Mouse (Mus musculus) CH12.LX (cell line): Measurements from ENCODE around the gene Sf3a1. TPM values are rescaled to one million over a fixed set of nuclear protein-coding genes. Genes with fewer than 3 reads are reported as not detected.

Experiments
- DNase-seq: peaks from one replicate; pipeline ENCODE4 v3.0.0-alpha.2; 2013; ENCODE audit errors: extremely low read depth
- H3K27ac ChIP-seq: 2 replicates; pipeline ENCODE4 v1.5.1; 2012; ENCODE audit warnings: low read depth, mild to moderate bottlenecking, control low read depth, moderate library complexity; ENCODE audit not compliant: insufficient read depth
- H3K27me3 ChIP-seq: replicated peaks from 2 replicates; pipeline ENCODE3; 2012; ENCODE audit warnings: inconsistent platforms
- H3K36me3 ChIP-seq, 2 experiments: replicated peaks in 1 of 2; 2 replicates each; pipeline versions ENCODE3 to v1.6.1; 2012; ENCODE audit warnings: inconsistent platforms in 1 of 2, low read length in 1 of 2, mild to moderate bottlenecking in 1 of 2, mixed read lengths in 1 of 2, moderate library complexity in 1 of 2; ENCODE audit not compliant: control insufficient read depth in 1 of 2, insufficient read depth in 1 of 2
- H3K4me1 ChIP-seq, 2 experiments: 2 replicates each; pipeline ENCODE4 v1.6.1; 2012; ENCODE audit warnings: inconsistent platforms in 1 of 2, moderate library complexity in 1 of 2; ENCODE audit not compliant: insufficient read depth in 2 of 2, control insufficient read depth in 1 of 2
- H3K4me2 ChIP-seq: 2 replicates; pipeline ENCODE4 v1.6.1; 2012; ENCODE audit warnings: low read depth, mild to moderate bottlenecking, control low read depth; ENCODE audit not compliant: poor library complexity, insufficient read depth, severe bottlenecking
- H3K4me3 ChIP-seq, 3 experiments: fragments of 150-350 bp in 1 of 3; sonication (generic) in 1 of 3; replicated peaks in 1 of 3; 2 replicates each; pipeline versions ENCODE3 to v1.5.1; 2011 to 2012; ENCODE audit warnings: low read depth in 2 of 3, low read length in 2 of 3, mild to moderate bottlenecking in 2 of 3, moderate library complexity in 2 of 3, control low read depth in 1 of 3, improper control_type of control experiment in 1 of 3, inconsistent platforms in 1 of 3, mixed read lengths in 1 of 3; ENCODE audit not compliant: poor library complexity in 1 of 3
- H3K79me2 ChIP-seq: replicated peaks from 2 replicates; pipeline ENCODE4 v1.6.1; 2012; ENCODE audit warnings: mild to moderate bottlenecking, moderate library complexity; ENCODE audit not compliant: control insufficient read depth, poor library complexity, insufficient read depth, severe bottlenecking; ENCODE audit errors: extremely low read depth
- H3K9ac ChIP-seq: 2 replicates; pipeline ENCODE4 v1.6.1; 2012; ENCODE audit warnings: low read depth, mild to moderate bottlenecking, control low read depth, moderate library complexity; ENCODE audit not compliant: insufficient read depth
- H3K9me3 ChIP-seq: replicated peaks from 2 replicates; pipeline ENCODE3; 2012; ENCODE audit warnings: low read length, inconsistent platforms, mixed read lengths
- BHLHE40 ChIP-seq: IDR thresholded peaks from 2 replicates; pipeline ENCODE4 v1.6.1; 2011; ENCODE audit warnings: mild to moderate bottlenecking, low read depth, low read length, improper control_type of control experiment
- CHD1 ChIP-seq: IDR thresholded peaks from 2 replicates; pipeline ENCODE4 v1.6.1; 2012; ENCODE audit warnings: low read depth, low read length, improper control_type of control experiment, inconsistent platforms
- CTCF ChIP-seq, 2 experiments: IDR thresholded peaks in 1 of 2; conservative IDR thresholded peaks in 1 of 2; 2 replicates each; pipeline ENCODE4 v1.5.1; 2011 to 2012; ENCODE audit warnings: low read depth in 2 of 2, low read length in 2 of 2, improper control_type of control experiment in 1 of 2, inconsistent platforms in 1 of 2, mild to moderate bottlenecking in 1 of 2, moderate library complexity in 1 of 2
- IRF4 ChIP-seq: IDR thresholded peaks from 2 replicates; pipeline ENCODE4 v1.6.1; 2014; ENCODE audit warnings: low read depth, mild to moderate bottlenecking, inconsistent platforms, low read length, improper control_type of control experiment
- JUND ChIP-seq: conservative IDR thresholded peaks from 2 replicates; pipeline ENCODE4 v1.6.1; 2011; ENCODE audit warnings: low read depth, low read length, improper control_type of control experiment
- MAZ ChIP-seq: IDR thresholded peaks from 2 replicates; pipeline ENCODE4 v1.6.1; 2012; ENCODE audit warnings: low read depth, mild to moderate bottlenecking, inconsistent platforms, low read length, improper control_type of control experiment, moderate library complexity
- MXI1 ChIP-seq: IDR thresholded peaks from 2 replicates; pipeline ENCODE4 v1.6.1; 2011; ENCODE audit warnings: mild to moderate bottlenecking, low read depth, low read length, improper control_type of control experiment
- NRF1 ChIP-seq: IDR thresholded peaks from 2 replicates; pipeline ENCODE4 v1.6.1; 2014; ENCODE audit warnings: low read depth, mild to moderate bottlenecking, inconsistent platforms, low read length, improper control_type of control experiment, moderate library complexity
- PAX5 ChIP-seq: IDR thresholded peaks from 2 replicates; pipeline ENCODE4 v1.6.1; 2012; ENCODE audit warnings: low read length, inconsistent platforms, mixed read lengths
- POLR2A ChIP-seq: IDR thresholded peaks from 2 replicates; pipeline ENCODE4 v1.6.1; 2011; ENCODE audit warnings: low read depth, mild to moderate bottlenecking, improper control_type of control experiment, low read length
- POLR2AphosphoS2 ChIP-seq: IDR thresholded peaks from 2 replicates; pipeline ENCODE4 v1.6.1; 2011; ENCODE audit warnings: low read depth, low read length, improper control_type of control experiment
- RCOR1 ChIP-seq: conservative IDR thresholded peaks from 2 replicates; pipeline ENCODE4 v1.6.1; 2012; ENCODE audit warnings: low read depth, mild to moderate bottlenecking, inconsistent platforms, low read length, improper control_type of control experiment
- SIN3A ChIP-seq: IDR thresholded peaks from 2 replicates; pipeline ENCODE4 v1.6.1; 2012; ENCODE audit warnings: low read length, improper control_type of control experiment, inconsistent platforms
- TBP ChIP-seq: conservative IDR thresholded peaks from 2 replicates; pipeline ENCODE4 v1.6.1; 2011; ENCODE audit warnings: low read depth, low read length, improper control_type of control experiment
- TCF12 ChIP-seq: IDR thresholded peaks from 2 replicates; pipeline ENCODE4 v1.6.1; 2014; ENCODE audit warnings: low read depth, mild to moderate bottlenecking, inconsistent platforms, low read length, improper control_type of control experiment
- UBTF ChIP-seq: IDR thresholded peaks from 2 replicates; pipeline ENCODE4 v1.6.1; 2012; ENCODE audit warnings: low read depth, mild to moderate bottlenecking, inconsistent platforms, low read length, improper control_type of control experiment, moderate library complexity
- USF1 ChIP-seq: IDR thresholded peaks from 2 replicates; pipeline ENCODE4 v1.6.1; 2014; ENCODE audit warnings: low read depth, mild to moderate bottlenecking, inconsistent platforms, low read length, improper control_type of control experiment
- USF2 ChIP-seq: conservative IDR thresholded peaks from 2 replicates; pipeline ENCODE4 v1.6.1; 2011; ENCODE audit warnings: low read depth, low read length, improper control_type of control experiment
- dilution Hi-C: fragments of 300-500 bp; cut with MboI; formaldehyde crosslinking; loops from 2 replicates; pipeline ENCODE4 v1.14.3; 2020; ENCODE audit warnings: low sequenced_read_pairs; ENCODE audit not compliant: extremely low pct_unique_long_range_greater_than_20kb, extremely low pct_ligation_motif_present
- in situ Hi-C: fragments of 300-500 bp; cut with MboI; formaldehyde crosslinking; loops from 3 replicates; pipeline ENCODE4 v1.14.3; 2019; ENCODE audit warnings: low sequenced_read_pairs, low pct_ligation_motif_present, low pct_unique_long_range_greater_than_20kb, mixed read lengths
- polyA plus RNA-seq: library from polyadenylated mRNA; unstranded; fragments of >175 nt; gene quantifications from 2 replicates; pipeline ENCODE4 v1.2.1, GENCODE M21; 2012; ENCODE audit warnings: low read depth; ENCODE audit not compliant: insufficient read length
- total RNA-seq, 2 experiments: library from RNA; depleted of rRNA; stranded (reverse); fragments of 300-350 nt in 1 of 2; fragments of >200 nt in 1 of 2; gene quantifications; 2 replicates each; pipeline ENCODE4 v1.2.3; 2012 to 2014

The Sf3a1 gene
- total and polyA plus RNA-seq, 3 experiments, result 29.5 to 97.6 (median 46.5) TPM

- dilution Hi-C loops (no loop called here), in situ Hi-C loops (no loop called here)
- Histone ChIP-seq H3K79me2 (peaks cover 69% of the 10 kb centered on the region), H3K9me3 (no peaks in the 10 kb centered on the region), H3K27ac (no peak overlapping the region), H3K4me2 (no peak overlapping the region), H3K27me3 (no peaks in the 10 kb centered on the region), H3K4me3 (no peak overlapping the region), H3K4me1 (peaks cover 19 to 43% of the 10 kb centered on the region in 2 experiments), H3K9ac (no peak overlapping the region), H3K36me3 (peaks cover 85 to 97% of the 10 kb centered on the region in 2 experiments)
- DNase-seq, result no peak
- TF ChIP-seq USF1, result no peak
- TF ChIP-seq NRF1, result no peak
- TF ChIP-seq CHD1, result no peak
- no peak for TF ChIP-seq USF2
These were observed 6.4 kb downstream of the Sf3a1 start for GRCm38 (mm10) chr11:4166467-4167090.

- in situ Hi-C loops, result no loop called here
- H3K9me3 ChIP-seq, result no peaks in the 10 kb centered on the region
- no peak overlapping the region for H3K4me3 ChIP-seq
- no peak overlapping the region for H3K4me2 ChIP-seq
- H3K27me3 ChIP-seq, result no peaks in the 10 kb centered on the region
- no peak overlapping the region for H3K9ac ChIP-seq
- peaks cover 7% of the 10 kb centered on the region for H3K79me2 ChIP-seq
- H3K36me3 ChIP-seq, result peaks cover 96 to 99% of the 10 kb centered on the region in 2 experiments
- no peak for TF ChIP-seq IRF4
- DNase-seq, result no peak
- H3K27ac ChIP-seq, result no peak overlapping the region
- dilution Hi-C loops, result no loop called here
- H3K4me1 ChIP-seq, result no peaks in the 10 kb centered on the region
These were observed 14.4 kb downstream of the Sf3a1 start for GRCm38 (mm10) chr11:4174586-4174985.

- no peak overlapping the region for H3K27ac ChIP-seq
- DNase-seq, result no peak
- no peaks in the 10 kb centered on the region for H3K9me3 ChIP-seq
- in situ Hi-C loops, result loop anchor here (5.0 kb wide), 1 partner anchor 40 kb away; the partner anchor contains the start of gene Castor1
- H3K36me3 ChIP-seq, result peaks cover 97 to 98% of the 10 kb centered on the region in 2 experiments
- TF ChIP-seq RCOR1 (no peak), POLR2A (no peak), MAZ (no peak), POLR2AphosphoS2 (no peak), JUND (no peak), UBTF (no peak), SIN3A (no peak), USF1 (no peak), PAX5 (no peak), TBP (no peak), CHD1 (no peak), BHLHE40 (no peak), CTCF (conservative IDR thresholded peaks at IDR 0.05 in 1 of 2, IDR thresholded peaks at IDR 0.05 in 1 of 2; ENCODE audit: low read depth in 2 of 2, low read length in 2 of 2) (no peak), MXI1 (no peak), TCF12 (no peak)
- TF ChIP-seq, all 38 proteins: peak for 0
- H3K4me1 ChIP-seq, result no peaks in the 10 kb centered on the region
- H3K27me3 ChIP-seq, result no peaks in the 10 kb centered on the region
- no peak overlapping the region for H3K9ac ChIP-seq
- H3K4me2 ChIP-seq, result no peak overlapping the region
- dilution Hi-C loops, result no loop called here
- H3K79me2 ChIP-seq, result no peaks in the 10 kb centered on the region
- H3K4me3 ChIP-seq, result no peak overlapping the region
These were observed 17.6 kb downstream of the Sf3a1 start for GRCm38 (mm10) chr11:4177716-4178115.
